Mouse (Mus musculus) neutrophil, adult 5-6 weeks (primary cell): Measurements from ENCODE around the gene Eea1. TPM values are rescaled to one million over a fixed set of nuclear protein-coding genes. Genes with fewer than 3 reads are reported as not detected.

Source experiments
- ATAC-seq: fragments of 151-379, 151-347 bp; 2 replicates; pipeline ENCODE4 v1.8.0; 2017; ENCODE audit warnings: mild to moderate bottlenecking, moderate TSS enrichment; ENCODE audit not compliant: insufficient number of reproducible peaks, poor library complexity, low FRiP score, severe bottlenecking; ENCODE audit errors: extremely low read depth
- total RNA-seq: library from RNA; stranded (forward); fragments of 200-1000 nt; gene quantifications from 2 replicates; pipeline ENCODE4 v1.2.3, GENCODE M21; 2017

Gene Eea1
- total RNA-seq, 1 experiment from 2014 or later: 32.1 TPM

DNA sequence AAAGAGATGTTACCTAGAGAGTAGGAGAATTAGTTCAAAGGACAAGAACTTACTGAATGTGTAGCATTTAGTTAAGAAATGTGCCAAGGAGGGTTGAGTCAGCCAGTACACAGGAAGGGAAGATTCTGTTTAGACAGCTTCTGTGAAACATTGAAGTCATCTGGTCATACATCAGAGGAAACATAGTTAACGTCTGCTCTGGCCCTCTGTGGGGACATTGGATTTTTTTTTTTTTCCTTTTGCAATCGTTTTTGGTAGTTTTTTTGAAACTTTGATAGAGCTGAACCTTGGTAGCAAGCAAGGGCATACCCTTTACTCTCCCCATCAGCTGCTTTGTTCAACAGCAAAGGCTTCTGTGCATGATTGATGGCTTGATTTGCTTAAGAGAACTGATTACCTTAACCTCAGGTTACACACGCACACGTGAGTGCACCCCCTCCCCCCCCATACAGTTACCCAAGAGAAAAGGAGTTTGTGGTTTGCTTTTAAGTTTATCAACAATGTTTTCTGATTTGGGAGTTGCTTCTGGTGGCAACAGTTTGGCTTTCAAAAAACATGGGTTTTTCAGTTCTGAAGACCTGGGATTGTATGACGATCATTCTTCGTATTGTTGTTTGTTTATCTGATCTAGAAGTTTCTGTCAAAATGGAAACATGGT, 1.4 kb downstream of the Eea1 start:
- ATAC-seq: no peak

DNA sequence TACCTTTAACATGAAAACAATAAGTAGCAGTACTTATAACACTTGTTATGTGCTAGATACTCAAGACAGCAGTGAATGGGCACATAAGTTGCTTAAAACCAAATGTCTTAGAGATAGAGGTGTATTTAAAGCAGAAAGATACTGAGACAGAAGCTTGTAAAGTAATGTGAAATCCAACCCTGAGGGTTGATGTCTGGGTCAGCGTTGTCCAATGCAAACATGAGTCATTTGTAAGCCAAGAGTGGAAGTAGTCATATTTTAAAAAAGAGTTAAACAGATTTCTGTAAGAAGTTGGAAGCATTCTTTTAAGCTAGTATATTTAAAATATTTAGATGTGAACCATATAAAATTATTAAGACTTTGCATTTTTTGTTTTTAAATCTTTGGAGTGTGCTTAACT, 4.6 kb downstream of the Eea1 start:
- no peak for ATAC-seq

DNA sequence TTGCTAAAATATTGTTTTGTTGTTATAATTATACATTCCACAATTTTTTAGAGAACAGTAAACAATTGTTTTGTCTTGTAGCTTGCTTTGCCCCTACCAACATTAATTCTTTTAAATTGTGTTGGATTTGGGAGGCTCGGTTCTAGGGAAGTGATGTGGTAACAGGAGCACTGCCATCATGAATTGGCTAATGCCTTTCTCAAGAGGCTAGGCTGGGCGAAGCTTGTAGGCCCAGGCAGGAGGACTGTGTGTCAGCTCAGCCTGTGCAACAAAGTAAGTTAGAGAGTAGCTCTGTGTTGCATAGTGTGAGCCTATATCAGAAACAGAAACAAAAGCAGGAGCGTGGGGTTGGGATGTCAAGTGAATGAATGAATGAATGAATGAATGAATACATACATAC, 9.0 kb downstream of the Eea1 start:
- ATAC-seq: no peak

DNA sequence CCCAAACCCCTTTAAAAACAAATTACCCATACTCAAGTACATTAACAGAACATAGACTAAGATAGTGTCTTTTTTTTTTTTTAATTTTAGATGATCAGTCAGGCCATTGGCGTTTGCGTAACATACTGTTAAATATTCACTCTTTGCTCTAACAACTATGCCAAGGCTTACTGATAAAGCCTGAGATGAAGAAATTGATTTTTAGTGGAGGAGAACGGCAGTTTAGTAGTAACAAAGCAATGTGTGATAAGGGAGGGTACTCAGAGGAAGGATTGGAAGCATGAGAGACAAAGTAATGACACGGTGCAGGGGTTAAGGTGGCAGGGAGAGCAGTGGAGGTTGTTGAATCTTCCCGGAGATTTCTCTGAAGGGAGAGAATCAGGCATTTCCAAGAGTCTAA, 9.7 kb downstream of the Eea1 start:
- no peak for ATAC-seq

DNA sequence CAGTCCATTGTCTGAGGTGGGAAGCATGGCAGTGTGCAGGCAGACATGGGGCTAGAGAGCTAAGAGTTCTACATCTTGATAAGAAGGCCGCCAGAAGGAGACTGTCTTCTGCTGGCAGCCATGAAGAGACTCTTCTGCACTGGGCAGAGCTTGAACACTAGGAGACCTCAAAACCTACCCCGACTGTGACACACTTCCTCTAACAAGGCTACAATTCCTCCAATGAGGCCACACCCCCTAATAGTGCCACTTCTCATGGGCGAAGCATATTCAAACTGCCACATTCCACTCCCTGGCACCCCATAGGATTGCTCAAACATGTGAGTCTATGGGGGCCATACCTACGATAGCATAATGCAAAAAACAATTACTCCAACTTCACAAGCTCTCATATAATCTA, 10.3 kb downstream of the Eea1 start:
- no peak for ATAC-seq

DNA sequence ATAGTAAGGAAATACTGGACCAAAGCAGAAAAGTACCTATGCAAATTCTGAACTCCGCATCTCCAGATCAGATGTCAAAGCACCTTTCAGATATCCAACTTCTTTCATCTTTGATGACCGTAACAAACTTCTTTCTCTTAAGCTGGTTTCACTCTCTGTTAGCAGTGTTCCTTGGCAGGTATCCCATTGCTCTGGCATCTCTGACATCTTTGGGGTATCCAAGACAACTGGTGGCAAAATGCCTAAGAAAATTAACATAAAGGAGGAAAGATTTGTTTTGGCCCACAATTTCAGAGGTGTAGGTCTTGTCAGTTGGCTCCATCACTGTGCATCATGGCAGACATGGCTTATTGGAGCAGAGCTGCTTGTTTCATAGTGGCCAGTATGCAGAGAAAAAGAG, 10.9 kb downstream of the Eea1 start:
- no peak for ATAC-seq

DNA sequence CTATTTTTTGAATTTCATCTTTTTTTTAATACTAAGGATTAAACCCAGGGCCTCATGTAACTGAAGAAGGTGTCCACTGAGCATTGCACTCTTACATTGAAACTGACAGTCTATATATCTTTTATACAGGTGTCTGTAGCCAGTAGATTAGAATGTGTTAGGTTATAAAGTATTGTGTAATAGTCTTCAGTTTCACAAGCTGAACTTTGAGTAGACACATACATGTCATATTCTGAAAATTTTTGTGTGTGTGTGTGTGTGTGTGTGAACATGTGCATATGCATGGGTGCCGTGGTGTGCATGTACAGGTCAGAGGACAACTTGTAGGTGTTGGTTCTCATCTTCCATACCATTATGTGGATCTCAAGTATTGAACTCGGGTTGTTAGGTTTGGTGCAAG, 16.2 kb downstream of the Eea1 start:
- ATAC-seq: no peak

DNA sequence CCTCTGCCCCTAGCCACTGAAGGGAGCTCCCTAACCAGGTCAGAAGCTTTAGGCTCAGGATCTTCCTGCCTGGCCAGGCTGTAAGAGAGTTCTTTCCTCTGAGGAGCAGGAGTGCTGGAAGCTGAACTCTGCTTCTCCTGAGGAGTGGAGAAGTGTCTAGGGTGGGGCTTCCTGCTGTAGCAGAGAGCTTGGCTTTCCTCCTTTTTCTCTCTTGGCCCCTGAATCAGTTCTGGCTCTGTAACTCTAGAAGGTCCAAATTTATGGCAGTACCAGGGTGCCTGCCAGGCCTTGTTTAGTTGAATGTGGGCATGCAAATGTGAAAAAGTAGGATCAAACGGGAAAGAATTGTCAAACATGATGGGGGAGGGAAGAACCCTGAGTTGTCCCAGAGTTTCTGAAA, 17.1 kb downstream of the Eea1 start:
- no peak for ATAC-seq

DNA sequence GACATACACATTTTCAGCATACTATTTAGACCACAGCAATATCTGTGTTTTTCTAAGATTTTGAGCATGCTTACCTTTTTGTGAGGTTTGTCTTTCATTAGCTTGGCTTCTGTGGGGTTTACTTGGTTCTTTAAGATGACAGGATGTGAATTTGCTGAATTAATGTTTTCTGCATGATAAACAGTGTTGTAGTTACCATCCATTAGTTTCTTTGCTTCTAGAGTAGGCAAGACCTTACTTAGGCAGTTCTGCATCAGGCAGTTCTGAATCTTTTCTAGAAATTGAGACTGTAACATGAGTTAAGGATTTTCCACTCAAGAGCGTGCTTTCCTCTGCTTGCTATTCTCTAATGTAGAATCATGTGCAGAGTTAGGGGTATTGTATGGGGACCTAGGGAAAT, 24.2 kb downstream of the Eea1 start:
- ATAC-seq: no peak

DNA sequence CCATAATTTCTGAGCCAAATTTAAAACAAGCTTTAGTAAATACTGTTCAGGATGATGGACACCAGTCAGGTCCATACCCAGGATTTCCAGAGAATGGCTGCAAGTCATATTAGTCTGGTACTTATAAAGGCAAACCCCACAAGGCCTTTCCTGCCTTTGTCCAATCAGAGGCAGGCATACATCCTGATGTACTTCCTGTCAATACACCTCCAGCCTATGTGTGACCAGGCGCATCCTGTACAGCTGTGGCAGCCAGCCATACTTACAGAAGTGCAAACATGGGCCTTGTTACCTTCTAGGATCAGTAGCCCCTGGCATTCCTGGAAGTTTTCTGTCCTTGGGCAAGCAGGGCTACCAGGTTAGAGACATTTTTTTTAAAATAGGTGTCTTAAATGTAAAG, 29.2 kb downstream of the Eea1 start:
- ATAC-seq: peak; percentile 78

DNA sequence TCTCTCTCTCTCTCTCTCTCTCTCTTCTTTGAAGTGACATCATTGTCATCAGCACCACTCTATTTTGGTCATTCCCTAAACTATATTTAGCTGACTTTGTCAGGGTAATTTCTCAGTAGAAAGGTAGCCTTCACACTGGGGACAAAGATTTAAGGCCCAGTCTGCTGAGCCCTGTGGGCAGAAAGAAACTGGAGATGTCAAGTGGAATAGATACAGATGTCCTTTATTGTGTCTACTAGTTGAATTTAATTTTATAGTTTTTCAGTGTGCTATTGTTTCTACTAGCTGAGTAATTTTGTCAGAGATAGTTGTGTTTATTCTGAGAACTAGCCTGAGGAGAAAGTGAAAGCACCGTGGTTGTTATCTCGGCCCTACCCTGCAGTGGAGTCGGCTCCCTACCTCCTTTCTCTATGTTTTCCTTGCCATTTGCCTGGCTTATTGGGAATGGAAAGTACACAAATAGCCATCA, 30.3 kb downstream of the Eea1 start:
- ATAC-seq: peak; percentile 32

DNA sequence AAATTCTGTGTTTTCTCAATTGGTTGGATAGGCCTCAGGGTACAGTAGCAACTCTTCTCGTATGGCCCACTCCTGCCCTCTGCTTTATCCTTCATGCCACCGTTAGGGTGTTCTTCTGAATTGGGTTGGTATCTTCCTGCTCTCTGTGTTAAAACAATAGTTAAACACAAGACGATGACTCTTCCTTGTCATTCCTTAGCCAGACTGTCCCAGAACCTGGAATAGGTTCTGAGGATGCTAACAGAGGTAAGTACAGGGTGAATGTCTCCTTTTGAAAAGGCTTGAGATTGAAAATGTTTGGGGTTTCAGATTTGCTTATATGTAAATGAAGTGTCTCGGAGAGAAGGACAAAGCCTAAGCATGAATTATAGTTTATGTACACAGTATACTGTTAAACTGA, 30.9 kb downstream of the Eea1 start:
- ATAC-seq: no peak

DNA sequence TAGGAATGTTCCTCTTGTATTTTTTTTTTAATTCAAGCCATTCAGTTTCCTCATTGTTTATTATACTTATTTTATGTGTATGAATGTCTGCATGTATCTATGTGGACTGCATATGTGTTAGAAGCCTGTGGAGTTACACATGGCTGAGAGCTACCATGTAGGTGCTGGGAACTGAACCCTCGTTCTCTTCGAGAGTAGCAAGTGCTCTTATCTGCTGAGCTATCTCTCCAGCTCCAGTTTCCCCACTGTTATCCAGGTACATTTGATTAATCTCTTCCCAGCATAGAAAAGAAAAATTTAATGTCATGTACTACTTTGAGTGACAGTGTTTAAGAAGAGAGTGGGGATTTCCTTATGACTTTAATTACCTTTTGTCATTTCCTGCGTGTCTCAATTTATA, 31.5 kb downstream of the Eea1 start:
- no peak for ATAC-seq

DNA sequence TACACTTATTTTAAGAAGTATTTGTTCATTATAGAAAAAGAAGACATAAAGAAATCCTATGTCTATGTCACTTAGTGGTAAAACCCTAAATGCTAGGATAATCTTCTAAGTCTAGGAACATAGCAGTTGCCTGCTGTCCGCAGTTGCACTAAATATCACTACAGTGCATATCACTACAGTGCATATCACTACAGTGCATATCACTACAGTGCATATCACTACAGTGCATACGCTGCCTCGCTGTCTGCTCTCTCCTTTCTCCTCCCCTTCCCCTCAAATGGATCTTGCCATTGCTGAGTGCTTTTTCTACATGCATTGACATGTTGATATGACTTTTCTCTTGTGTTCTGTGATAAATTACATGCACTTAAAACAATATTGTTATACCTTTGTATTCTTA, 34.0 kb downstream of the Eea1 start:
- ATAC-seq: no peak

DNA sequence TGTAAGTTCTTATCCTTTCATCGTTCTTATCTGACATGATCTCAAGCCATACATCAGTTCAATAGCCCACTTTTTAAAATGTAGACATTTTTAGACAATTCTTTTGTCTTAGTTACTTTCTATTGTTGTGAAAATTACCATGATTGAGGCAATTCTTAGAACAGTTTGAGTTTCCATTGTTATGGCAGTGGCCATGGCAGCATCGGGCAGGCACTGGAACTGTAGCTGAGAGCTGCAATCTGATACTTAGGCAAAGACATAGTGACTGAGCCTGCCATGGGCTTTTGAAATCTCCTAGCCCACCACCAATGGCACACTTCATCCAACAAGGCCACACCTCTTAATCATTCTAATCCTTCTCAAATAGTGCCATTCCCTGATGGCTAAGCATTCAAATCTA, 36.3 kb downstream of the Eea1 start:
- ATAC-seq: no peak

DNA sequence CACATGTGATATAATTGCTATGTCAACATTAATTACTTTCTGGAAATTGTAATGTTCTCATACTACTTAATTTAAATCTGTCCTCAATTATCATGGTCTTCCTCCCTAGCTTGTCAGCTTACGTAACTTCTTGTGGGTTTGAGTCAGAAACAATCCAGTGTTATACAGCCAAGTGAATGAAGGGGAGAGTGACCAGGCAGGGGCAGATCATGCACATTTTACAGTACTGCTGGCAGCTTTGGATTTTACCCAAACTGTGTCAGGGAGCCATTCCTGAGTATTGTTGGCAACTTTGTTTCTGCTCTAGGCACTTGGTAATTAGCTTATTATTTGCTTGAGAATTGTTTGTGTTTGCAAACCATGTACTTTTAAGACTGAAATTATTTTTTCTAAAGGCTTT, 49.3 kb downstream of the Eea1 start:
- no peak for ATAC-seq

DNA sequence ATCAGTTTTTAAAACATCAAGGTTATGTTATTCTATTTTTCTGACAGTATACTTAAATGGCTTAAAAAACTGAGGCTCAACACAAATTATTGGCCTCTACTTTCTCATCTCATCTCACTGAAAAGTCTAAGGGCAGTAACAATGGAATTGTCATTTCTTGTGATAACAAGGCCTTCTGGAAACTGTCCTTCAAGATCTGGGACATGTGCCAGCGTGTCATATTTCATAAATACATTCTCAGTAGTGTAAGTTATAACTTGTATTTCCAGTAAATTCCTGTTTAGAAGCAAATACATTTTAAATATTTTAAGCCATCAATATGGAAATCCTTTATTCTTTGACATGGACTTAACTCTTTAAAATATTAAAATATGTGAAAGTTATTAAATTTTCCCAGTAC, 50.7 kb downstream of the Eea1 start:
- ATAC-seq: no peak

DNA sequence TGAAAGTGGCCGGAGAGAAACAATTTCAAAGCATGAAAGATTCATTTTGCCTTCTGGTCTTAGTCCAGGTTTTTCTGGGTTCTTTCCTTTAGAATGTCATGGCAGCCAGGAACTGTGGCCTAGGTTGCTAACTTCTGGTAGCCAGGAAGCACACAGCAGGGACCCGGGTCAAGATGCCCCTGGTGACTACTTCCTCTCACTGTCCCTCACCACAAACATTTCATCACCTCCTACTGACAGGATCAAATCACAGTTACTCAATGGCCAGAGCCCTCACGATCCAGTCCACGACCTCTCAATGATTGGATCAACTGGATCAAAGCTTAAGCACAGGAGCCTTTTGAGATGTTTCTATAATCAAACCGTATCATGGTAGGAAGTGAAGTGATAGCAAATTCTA, 60.5 kb downstream of the Eea1 start:
- peak; percentile 96 for ATAC-seq

DNA sequence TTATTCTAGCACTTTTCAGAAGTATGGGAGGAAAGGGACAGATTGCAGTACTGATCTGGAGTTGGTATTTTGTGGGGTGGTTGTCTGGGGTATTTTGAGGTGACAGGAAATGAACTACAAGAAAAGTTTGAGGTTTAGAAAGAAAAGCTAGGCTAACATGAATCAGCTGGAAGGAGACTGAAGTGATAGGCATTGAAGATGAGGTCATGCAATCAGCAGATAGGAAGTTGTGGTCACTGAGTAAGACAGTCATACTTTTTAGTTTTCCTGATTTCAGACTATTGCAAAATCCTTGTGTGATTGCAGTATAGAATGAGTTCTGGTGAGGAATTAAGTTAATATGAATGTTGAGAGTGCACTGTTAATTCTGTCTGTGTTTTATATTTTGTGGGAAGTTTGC, 75.3 kb downstream of the Eea1 start:
- ATAC-seq: peak; percentile 95

DNA sequence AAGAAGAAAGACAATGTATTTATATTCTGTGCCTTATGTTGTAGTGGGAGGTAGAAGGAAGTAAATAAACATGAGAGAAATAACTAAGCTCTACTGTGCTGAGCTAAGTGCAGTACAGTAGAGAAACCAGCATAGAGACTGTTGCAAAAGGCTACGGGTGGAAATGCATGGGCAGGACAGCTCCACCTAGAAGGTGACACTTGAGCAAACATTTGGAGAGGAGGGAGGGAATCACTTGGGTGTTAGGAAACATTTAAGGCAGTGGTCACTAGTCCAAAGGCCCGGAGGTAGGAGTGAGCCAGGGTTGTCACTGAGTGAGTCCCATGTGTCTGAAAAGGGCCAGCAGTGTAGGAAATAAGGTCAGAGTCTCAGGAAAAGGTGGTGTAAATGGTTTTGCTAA, 77.0 kb downstream of the Eea1 start:
- no peak for ATAC-seq

DNA sequence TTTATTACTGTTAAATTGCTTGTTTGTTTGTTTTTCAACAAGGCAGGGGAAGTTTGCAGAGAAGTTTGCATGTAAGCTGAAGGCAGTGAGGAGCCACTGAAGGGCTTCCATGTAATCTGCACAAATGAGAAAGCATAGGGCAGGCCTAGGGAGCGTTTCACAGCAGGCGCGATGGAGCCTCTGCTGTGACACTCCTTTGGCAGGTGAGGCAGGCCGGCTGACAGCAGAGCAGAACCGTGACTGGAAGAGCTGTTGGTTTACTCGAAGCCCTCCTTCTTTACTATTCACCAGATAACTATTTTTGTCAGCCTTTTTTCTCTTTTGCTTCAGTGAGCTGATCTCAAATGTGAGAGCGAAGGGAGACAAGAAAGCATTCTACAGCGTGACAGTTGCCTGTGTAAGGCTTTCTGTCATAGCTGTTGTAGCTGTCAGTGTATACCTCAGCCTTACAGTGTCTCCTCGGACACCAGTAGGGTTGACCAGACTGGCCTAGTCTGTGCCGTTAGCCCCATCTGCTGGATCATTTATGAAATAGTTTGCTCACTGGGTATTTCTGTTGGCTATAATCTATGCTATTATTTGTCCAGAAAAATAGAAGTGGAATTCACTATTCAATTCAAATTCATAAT, 93.0 kb downstream of the Eea1 start:
- peak; percentile 77; the same call in 1 of the 2 replicates for ATAC-seq
